Comparison of ENCODE assay signal across 12 mouse cellular contexts in genomic region chr1:106428170-106428569, GRCm38 (mm10).
DNase-seq lines count a peak whose midpoint lies in the region; ATAC-seq and TF ChIP-seq lines count a peak whose summit lies in the region.
"Had no signal": no experiment of that assay in that cellular context is flagged by ENCODE, and none has a peak within 500 bp of the region (broad histone marks: within the 10 kb centered on the region; RNA-seq: fewer than 3 reads in every experiment).

No protein-coding gene starts in this region.

- no peaks in the 10 kb centered on the region for H3K36me3 ChIP-seq in hindbrain, embryonic 16.5 days (ENCODE audit: control insufficient read depth, insufficient read depth, low read length)
- no peaks in the 10 kb centered on the region for H3K36me3 ChIP-seq in heart, embryonic 11.5 days (ENCODE audit: control insufficient read depth, insufficient read depth, low read length)
- H3K36me3 ChIP-seq: limb, embryonic 12.5 days had no signal

- peak; percentile 90 for ATAC-seq in hindbrain, embryonic 16.5 days
- ATAC-seq in heart, embryonic 11.5 days (replicated peaks; ENCODE audit: insufficient number of reproducible peaks, low FRiP score, low TSS enrichment): no peak
- ATAC-seq: inflammation-experienced regulatory T-cells, adult 6 months had no signal

- H3K27ac ChIP-seq in hindbrain, embryonic 16.5 days (ENCODE audit: low read depth, low read length): no peak overlapping the region
- no peak overlapping the region for H3K27ac ChIP-seq in heart, embryonic 11.5 days (ENCODE audit: low read depth, low read length)
- H3K27ac ChIP-seq: limb, embryonic 12.5 days had no signal

- DNase-seq in heart, adult 11 months: peak; percentile 52
- no peak for DNase-seq in heart, adult 9 months (ENCODE audit: low spot score in 2 of 2)
- peak; percentile 87 for DNase-seq in brain, embryonic 14.5 days (ENCODE audit: low read depth)
- peak; percentile 73 for DNase-seq in retina, postnatal 1 day
- no peak for DNase-seq in kidney, postnatal 10 days
- no peak for DNase-seq in gastrocnemius, postnatal 36 days

- no peaks in the 10 kb centered on the region for H3K27me3 ChIP-seq in hindbrain, embryonic 16.5 days (replicated peaks; ENCODE audit: control insufficient read depth, insufficient read depth, low read length)
- H3K27me3 ChIP-seq in heart, embryonic 11.5 days (ENCODE audit: control insufficient read depth, insufficient read depth, low read length): no peaks in the 10 kb centered on the region
- H3K27me3 ChIP-seq: CH12.LX; limb, embryonic 12.5 days had no signal

- 41% methylated on average over 8 of the region's 8 CpGs for WGBS in hindbrain, embryonic 16.5 days
- 65% methylated on average over 8 of the region's 8 CpGs for WGBS in heart, embryonic 11.5 days (ENCODE audit: insufficient replicate concordance)

- H3K9ac ChIP-seq in hindbrain, embryonic 16.5 days (ENCODE audit: low read depth, low read length): no peak overlapping the region
- H3K9ac ChIP-seq in heart, embryonic 11.5 days (ENCODE audit: low read depth, low read length): no peak overlapping the region
- H3K9ac ChIP-seq: limb, embryonic 12.5 days had no signal

- no peak for TF ChIP-seq POLR2A in brain, embryonic 14.5 days (IDR thresholded peaks at IDR 0.05; ENCODE audit: borderline replicate concordance, extremely low read depth, insufficient read depth, insufficient read length, poor library complexity, severe bottlenecking)

- no peak overlapping the region for H3K4me3 ChIP-seq in hindbrain, embryonic 16.5 days (ENCODE audit: low read length)
- no peak overlapping the region for H3K4me3 ChIP-seq in heart, embryonic 11.5 days (ENCODE audit: low read depth, low read length)
- H3K4me3 ChIP-seq: limb, embryonic 12.5 days; megakaryocyte, embryonic 14.5 days had no signal

- no peak for TF ChIP-seq CTCF in brain, embryonic 14.5 days (IDR thresholded peaks at IDR 0.05; ENCODE audit: borderline replicate concordance, extremely low read depth, insufficient read depth, insufficient read length)

- intact Hi-C loops in gastrocnemius, postnatal 36 days (cut with DNase I): loop anchor here (5.0 kb wide), 2 partner anchors 289 to 309 kb away; no protein-coding TSS in a partner anchor

- 0 out of 2 replicates have a peak, but pooled peaks cover 3% of the 10 kb centered on the region for H3K4me1 ChIP-seq in hindbrain, embryonic 16.5 days (ENCODE audit: control insufficient read depth, insufficient read depth, low read depth, low read length)
- H3K4me1 ChIP-seq in heart, embryonic 11.5 days (ENCODE audit: control insufficient read depth, insufficient read depth, low read length): no peaks in the 10 kb centered on the region
- H3K4me1 ChIP-seq: limb, embryonic 12.5 days had no signal

- 0 out of 2 replicates have a peak overlapping the region, but pooled peaks have one; percentile 13 for H3K4me2 ChIP-seq in hindbrain, embryonic 16.5 days (ENCODE audit: low read length)
- H3K4me2 ChIP-seq in heart, embryonic 11.5 days: no peak overlapping the region
- H3K4me2 ChIP-seq: limb, embryonic 12.5 days had no signal

- no peaks in the 10 kb centered on the region for H3K9me3 ChIP-seq in hindbrain, embryonic 16.5 days (ENCODE audit: control insufficient read depth, low read length)
- no peaks in the 10 kb centered on the region for H3K9me3 ChIP-seq in heart, embryonic 11.5 days (replicated peaks; ENCODE audit: control insufficient read depth, low read length)
- H3K9me3 ChIP-seq: limb, embryonic 12.5 days; megakaryocyte, embryonic 14.5 days had no signal

Comparison
In these comparisons a context has a peak if more than half of its experiments do, and no peak if none do; other contexts are left out.
1. DNase-seq: peak in heart, adult 11 months (single experiment), brain, embryonic 14.5 days (single experiment) and retina, postnatal 1 day (single experiment); none in heart, adult 9 months (0 of 2), kidney, postnatal 10 days (single experiment) and gastrocnemius, postnatal 36 days (0 of 2).